Mouse (Mus musculus): ENCODE measurements around the gene Amdhd2.

The Amdhd2 gene

GRCm38 (mm10) chr17:24163176-24163962, at the start of gene Amdhd2:
TSS of gene Amdhd2 (minus strand) at chr17:24163766.
- peak; percentile 88 for DNase-seq (ENCODE audit: low read depth, low spot score)

GRCm38 (mm10) chr17:24213186-24213585, 49.6 kb upstream of the Amdhd2 start:
- DNase-seq (ENCODE audit: low read depth, low spot score) = no peak

- DNase-seq (ENCODE audit: low read depth, low spot score) = no peak
Measured at GRCm38 (mm10) chr17:24212441-24213018, 49.0 kb upstream of the Amdhd2 start.

- no peak for DNase-seq (ENCODE audit: low read depth, low spot score)
Measured at GRCm38 (mm10) chr17:24211631-24212440, 48.3 kb upstream of the Amdhd2 start.

GRCm38 (mm10) chr17:24210591-24210990, 47.0 kb upstream of the Amdhd2 start:
- no peak for DNase-seq (ENCODE audit: low read depth, low spot score)

GRCm38 (mm10) chr17:24209916-24210240, 46.3 kb upstream of the Amdhd2 start:
- DNase-seq (ENCODE audit: low read depth, low spot score) = no peak

GRCm38 (mm10) chr17:24209043-24209915, 45.7 kb upstream of the Amdhd2 start, which contains the start of gene Ntn3:
TSS of gene Ntn3 (minus strand) at chr17:24209531.
- peak; percentile 79 for DNase-seq (ENCODE audit: low read depth, low spot score)

GRCm38 (mm10) chr17:24208641-24209042, 45.1 kb upstream of the Amdhd2 start:
- no peak for DNase-seq (ENCODE audit: low read depth, low spot score)

- DNase-seq (ENCODE audit: low read depth, low spot score) = no peak
Measured at GRCm38 (mm10) chr17:24207768-24208640, 44.4 kb upstream of the Amdhd2 start.

GRCm38 (mm10) chr17:24206451-24207351, 43.1 kb upstream of the Amdhd2 start:
- DNase-seq (ENCODE audit: low read depth, low spot score) = no peak

GRCm38 (mm10) chr17:24205908-24206361, 42.4 kb upstream of the Amdhd2 start:
- no peak for DNase-seq (ENCODE audit: low read depth, low spot score)

GRCm38 (mm10) chr17:24205284-24205888, 41.8 kb upstream of the Amdhd2 start, which contains the start of gene Tbc1d24:
TSS of gene Tbc1d24 (minus strand) at chr17:24205562.
- peak; percentile 86 for DNase-seq (ENCODE audit: low read depth, low spot score)

GRCm38 (mm10) chr17:24204846-24205245, 41.3 kb upstream of the Amdhd2 start:
- DNase-seq (ENCODE audit: low read depth, low spot score) = no peak

GRCm38 (mm10) chr17:24203611-24204534, 40.3 kb upstream of the Amdhd2 start:
- no peak for DNase-seq (ENCODE audit: low read depth, low spot score)

- no peak for DNase-seq (ENCODE audit: low read depth, low spot score)
Measured at GRCm38 (mm10) chr17:24203068-24203467, 39.5 kb upstream of the Amdhd2 start.

- no peak for DNase-seq (ENCODE audit: low read depth, low spot score)
Measured at GRCm38 (mm10) chr17:24201092-24201491, 37.5 kb upstream of the Amdhd2 start.

- no peak for DNase-seq (ENCODE audit: low read depth, low spot score)
Measured at GRCm38 (mm10) chr17:24199741-24200140, 36.2 kb upstream of the Amdhd2 start.

- no peak for DNase-seq (ENCODE audit: low read depth, low spot score)
Measured at GRCm38 (mm10) chr17:24199252-24199651, 35.7 kb upstream of the Amdhd2 start.

All from c-Kit-negative CD71-positive TER-119-positive erythroid progenitor cells, embryonic 14.5 days (primary cell).